Mouse (Mus musculus) ovary, adult 10 weeks (tissue): ENCODE data around the gene Mis18a. TPM values are rescaled to one million over a fixed set of nuclear protein-coding genes. Genes with fewer than 3 reads are reported as not detected.

Source experiments
- polyA plus RNA-seq: library from polyadenylated mRNA; stranded (reverse); fragments of 350-450 nt; fragmentation: Illumina TruSeq; extraction: RNeasy Lipid Tissue Mini Kit (QIAGEN cat#74804); gene quantifications from one replicate; pipeline ENCODE4 v1.2.3, GENCODE M21; 2014

The Mis18a gene
- 30.0 TPM for polyA plus RNA-seq

GRCm38 (mm10) chr16:90727233-90728115 is at the start of gene Mis18a:
Mis18a (minus strand) TSS chr16:90727404.

DNA sequence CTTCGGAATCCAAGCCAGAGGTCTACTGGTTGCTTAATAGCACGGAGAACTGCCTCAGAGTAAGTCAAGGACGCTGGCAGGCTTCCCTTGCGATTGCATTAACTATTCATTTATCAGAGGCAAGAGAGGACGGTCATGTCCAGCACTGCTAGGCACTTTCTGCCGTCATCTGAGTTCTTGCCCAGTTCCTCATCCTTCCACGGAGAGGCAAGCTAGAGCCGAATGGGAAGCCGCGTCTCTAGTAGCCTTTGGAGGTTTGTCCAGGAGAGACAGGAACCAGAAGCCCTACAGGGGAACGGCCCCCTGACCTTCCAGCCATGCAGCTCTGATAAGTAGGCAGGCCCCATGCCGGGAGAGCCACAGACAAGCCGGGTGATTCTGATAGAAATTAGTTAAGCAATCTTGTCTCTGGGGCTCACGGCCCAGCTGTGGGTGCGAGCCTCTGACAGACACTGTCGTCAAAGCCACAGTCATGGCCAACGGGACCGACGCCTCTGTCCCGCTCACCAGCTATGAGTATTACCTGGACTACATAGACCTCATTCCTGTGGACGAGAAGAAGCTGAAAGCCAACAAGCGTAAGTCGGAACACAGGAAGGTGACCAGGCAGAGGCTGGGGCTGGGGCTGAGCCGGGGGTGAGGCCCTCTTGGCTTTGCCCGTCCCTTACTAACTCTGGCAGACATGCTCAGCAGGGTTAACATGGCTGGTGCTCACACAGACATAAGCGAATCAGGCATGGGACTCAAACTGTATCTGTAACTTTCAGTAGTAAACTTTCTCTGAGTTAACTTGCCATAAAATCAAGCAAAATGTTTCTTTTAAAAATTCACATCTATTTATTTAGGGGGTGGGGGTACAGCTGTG is 11.1 kb upstream of the Mis18a start, which contains the start of gene Mrap:
TSS of gene Mrap (plus strand) at position 116 of the 865 bp plus-strand sequence.

Other genes starting within 250 kb of the Mis18a start
- gene Mrap, start 10.8 kb upstream of the Mis18a start, polyA plus RNA-seq = 0.86 TPM
- gene Urb1, start 83.0 kb upstream of the Mis18a start, polyA plus RNA-seq = 7.3 TPM
- gene Eva1c, start 99.3 kb upstream of the Mis18a start, polyA plus RNA-seq = 0.26 TPM
- 6.5 TPM for gene Cfap298, start 207.7 kb upstream of the Mis18a start, polyA plus RNA-seq